Mouse (Mus musculus) limb, embryonic 10.5 days (tissue): Measurements from ENCODE around the gene Speer2. TPM values are rescaled to one million over a fixed set of nuclear protein-coding genes. Genes with fewer than 3 reads are reported as not detected.

ENCODE experiments used
- DNase-seq: peaks from one replicate; pipeline ENCODE4 v3.0.0-alpha.2; 2017; ENCODE audit warnings: low spot score
- H3K27ac ChIP-seq: fragments of 300-500 bp; sonication (generic); 2 replicates; pipeline ENCODE4 v1.5.1; 2016; ENCODE audit warnings: mild to moderate bottlenecking
- H3K27me3 ChIP-seq: fragments of 300-500 bp; sonication (generic); 2 replicates; pipeline ENCODE4 v1.6.1; 2016; ENCODE audit warnings: low read depth, mild to moderate bottlenecking; ENCODE audit not compliant: poor library complexity, severe bottlenecking
- H3K36me3 ChIP-seq: fragments of 300-500 bp; sonication (generic); 2 replicates; pipeline ENCODE4 v1.6.1; 2016; ENCODE audit warnings: mild to moderate bottlenecking, moderate library complexity
- H3K4me1 ChIP-seq: fragments of 300-500 bp; sonication (generic); 2 replicates; pipeline ENCODE4 v1.6.1; 2016
- H3K4me3 ChIP-seq: fragments of 300-500 bp; sonication (generic); 2 replicates; pipeline ENCODE4 v1.5.1; 2016; ENCODE audit warnings: mild to moderate bottlenecking, moderate library complexity
- H3K9me3 ChIP-seq: fragments of 300-500 bp; sonication (generic); replicated peaks from 2 replicates; pipeline ENCODE4 v1.6.1; 2016; ENCODE audit warnings: mild to moderate bottlenecking
- WGBS: fragments of 180-500 bp; shearing (Covaris S2); methylation state at CpG from one replicate; pipeline ENCODE4 v1.1.7; 2016; 5-methylcytosine and 5-hydroxymethylcytosine counted together
- polyA plus RNA-seq: library from polyadenylated mRNA; unstranded; fragments of >200 nt; fragmentation: Nextera tagmentation; extraction: Ambion mirVana; gene quantifications from 2 replicates; pipeline ENCODE4 v1.2.1, GENCODE M21; 2016

Gene Speer2
- polyA plus RNA-seq = not detected in 2 replicates

GRCm38 (mm10) chr16:69863644-69864043 lies at the start of gene Speer2:
Speer2 (minus strand) TSS chr16:69863744.
- Histone ChIP-seq H3K36me3 (no peaks in the 10 kb centered on the region), H3K9me3 (no peaks in the 10 kb centered on the region), H3K27ac (no peak within 1 kb of the TSS), H3K27me3 (no peaks in the 10 kb centered on the region), H3K4me1 (no peaks in the 10 kb centered on the region), H3K4me3 (no peak within 1 kb of the TSS)
- 95% methylated on average over 4 of the region's 4 CpGs for WGBS
- no peak for DNase-seq

DNA sequence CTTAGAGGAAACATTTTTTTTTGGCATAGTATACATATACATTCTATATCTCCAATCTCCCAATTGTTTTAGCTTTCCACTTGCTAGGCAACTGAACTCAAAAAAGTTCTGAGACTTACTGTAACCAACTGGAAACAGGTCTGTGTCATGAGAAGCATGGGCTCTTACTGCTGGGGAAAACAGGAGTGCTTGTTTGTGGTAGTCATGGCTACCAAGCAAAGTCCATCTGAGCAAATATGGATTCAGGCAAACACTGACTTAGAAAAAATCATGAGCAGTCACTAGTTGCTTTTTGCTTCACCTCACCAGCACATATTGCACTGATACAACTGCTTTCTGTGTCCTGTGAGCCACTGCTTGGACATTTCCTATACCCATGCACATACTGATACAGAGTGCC lies 40.8 kb upstream of the Speer2 start:
- Histone ChIP-seq H3K36me3 (no peaks in the 10 kb centered on the region), H3K27ac (no peak overlapping the region), H3K9me3 (no peaks in the 10 kb centered on the region), H3K4me1 (no peaks in the 10 kb centered on the region), H3K27me3 (no peaks in the 10 kb centered on the region), H3K4me3 (no peak overlapping the region)
- no peak for DNase-seq

DNA sequence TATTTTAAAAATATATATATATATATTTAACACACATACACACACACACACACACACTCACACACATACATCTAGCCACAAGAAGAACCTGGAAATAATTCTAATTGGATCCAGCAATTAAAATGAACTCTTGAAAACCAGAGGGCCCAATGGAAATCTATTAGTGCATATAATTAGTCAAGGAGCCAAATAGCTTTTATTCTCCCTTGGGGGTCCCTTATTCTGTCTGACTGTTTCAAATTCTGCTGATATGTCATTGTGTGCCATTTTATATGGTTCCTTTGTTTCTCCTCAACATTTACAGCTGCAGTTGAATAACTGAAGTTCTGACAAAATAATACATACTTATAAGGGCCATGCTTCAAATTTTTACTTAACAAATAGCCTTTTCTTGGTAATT lies 17.2 kb upstream of the Speer2 start:
- H3K27ac ChIP-seq = no peak overlapping the region
- no peaks in the 10 kb centered on the region for H3K4me1 ChIP-seq
- no peaks in the 10 kb centered on the region for H3K27me3 ChIP-seq
- H3K9me3 ChIP-seq = no peaks in the 10 kb centered on the region
- no peak for DNase-seq
- no peaks in the 10 kb centered on the region for H3K36me3 ChIP-seq
- H3K4me3 ChIP-seq = no peak overlapping the region

DNA sequence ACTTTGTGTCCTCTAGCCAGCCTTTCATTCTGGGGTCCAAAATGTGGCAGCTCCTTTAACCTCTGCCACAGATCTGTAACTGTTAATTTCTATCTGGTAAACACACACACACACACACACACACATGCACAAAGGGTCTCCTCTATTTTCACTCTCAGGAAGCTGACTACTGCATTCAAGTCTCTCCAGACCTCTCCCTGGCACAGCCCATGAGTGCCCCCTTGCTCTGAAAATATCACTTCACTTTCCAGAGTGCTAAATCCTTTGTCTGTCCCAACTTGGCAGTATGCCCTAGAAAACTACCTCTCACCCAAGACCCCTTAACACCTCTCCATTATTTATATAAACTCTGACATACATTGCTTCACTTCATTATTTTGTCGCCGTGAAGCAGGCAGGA lies 26.9 kb downstream of the Speer2 start:
- Histone ChIP-seq H3K36me3 (no peaks in the 10 kb centered on the region), H3K27me3 (no peaks in the 10 kb centered on the region), H3K9me3 (no peaks in the 10 kb centered on the region), H3K4me3 (no peak overlapping the region), H3K4me1 (no peaks in the 10 kb centered on the region), H3K27ac (no peak overlapping the region)
- DNase-seq = no peak
- 94% methylated on average over 2 of the region's 2 CpGs for WGBS

GRCm38 (mm10) chr16:69813652-69814051 lies 49.9 kb downstream of the Speer2 start:
- Histone ChIP-seq H3K9me3 (no peaks in the 10 kb centered on the region), H3K27ac (0 out of 2 replicates have a peak overlapping the region, but pooled peaks have one; percentile 19), H3K4me3 (no peak overlapping the region), H3K27me3 (no peaks in the 10 kb centered on the region), H3K36me3 (no peaks in the 10 kb centered on the region), H3K4me1 (no peaks in the 10 kb centered on the region)
- 54% methylated on average over 5 of the region's 5 CpGs for WGBS
- no peak for DNase-seq
